Mouse (Mus musculus) testis, postnatal 14 days (tissue): Measurements from ENCODE around the gene Zcchc3.

Experiments used
- DNase-seq: peaks from one replicate; pipeline ENCODE4 v3.0.0; 2021; ENCODE audit warnings: low spot score

Gene Zcchc3

GRCm38 (mm10) chr2:152409781-152410180 lies 5.0 kb downstream of the Zcchc3 start:
- DNase-seq: no peak

GRCm38 (mm10) chr2:152406126-152406525 lies 8.7 kb downstream of the Zcchc3 start:
- peak; percentile 96 for DNase-seq

GRCm38 (mm10) chr2:152399122-152399542 lies 15.7 kb downstream of the Zcchc3 start:
- no peak for DNase-seq

- peak; percentile 94 for DNase-seq
Observed at GRCm38 (mm10) chr2:152398691-152399090, 16.1 kb downstream of the Zcchc3 start.

- peak; percentile 96 for DNase-seq
Observed at GRCm38 (mm10) chr2:152397680-152398435, 17.0 kb downstream of the Zcchc3 start, which contains the start of gene Sox12. Gene Sox12, minus strand, starts transcription at chr2:152398063.

- peak; percentile 84 for DNase-seq
Observed at GRCm38 (mm10) chr2:152397004-152397589, 17.7 kb downstream of the Zcchc3 start.

- peak; percentile 94 for DNase-seq
Observed at GRCm38 (mm10) chr2:152396110-152397003, 18.5 kb downstream of the Zcchc3 start.

GRCm38 (mm10) chr2:152395271-152395920 lies 19.4 kb downstream of the Zcchc3 start:
- DNase-seq: no peak

- DNase-seq: no peak
Observed at GRCm38 (mm10) chr2:152393225-152394017, 21.4 kb downstream of the Zcchc3 start.

- DNase-seq: no peak
Observed at GRCm38 (mm10) chr2:152392786-152393185, 22.0 kb downstream of the Zcchc3 start.

GRCm38 (mm10) chr2:152384191-152384590 lies 30.6 kb downstream of the Zcchc3 start:
- no peak for DNase-seq

GRCm38 (mm10) chr2:152376345-152376741 lies 38.5 kb downstream of the Zcchc3 start, which contains the start of gene Nrsn2:
Gene Nrsn2, minus strand, starts transcription at chr2:152376638.
- no peak for DNase-seq

- no peak for DNase-seq
Observed at GRCm38 (mm10) chr2:152375652-152376344, 39.0 kb downstream of the Zcchc3 start.

- no peak for DNase-seq
Observed at GRCm38 (mm10) chr2:152373547-152373946, 41.3 kb downstream of the Zcchc3 start.

- DNase-seq: no peak
Observed at GRCm38 (mm10) chr2:152372661-152373060, 42.2 kb downstream of the Zcchc3 start.

- DNase-seq: no peak
Observed at GRCm38 (mm10) chr2:152372104-152372503, 42.7 kb downstream of the Zcchc3 start.

- peak; percentile 79 for DNase-seq
Observed at GRCm38 (mm10) chr2:152368532-152369140, 46.2 kb downstream of the Zcchc3 start.

GRCm38 (mm10) chr2:152367917-152368316 lies 46.9 kb downstream of the Zcchc3 start:
- DNase-seq: no peak

- peak; percentile 89 for DNase-seq
Observed at GRCm38 (mm10) chr2:152363245-152364147, 51.3 kb downstream of the Zcchc3 start.
